Mouse (Mus musculus): ENCODE results near the gene Fam83g. TPM values are rescaled to one million over a fixed set of nuclear protein-coding genes. Genes with fewer than 3 reads are reported as not detected.

The Fam83g gene
- polyA plus RNA-seq, 1 experiment, result 0.63 TPM

DNA sequence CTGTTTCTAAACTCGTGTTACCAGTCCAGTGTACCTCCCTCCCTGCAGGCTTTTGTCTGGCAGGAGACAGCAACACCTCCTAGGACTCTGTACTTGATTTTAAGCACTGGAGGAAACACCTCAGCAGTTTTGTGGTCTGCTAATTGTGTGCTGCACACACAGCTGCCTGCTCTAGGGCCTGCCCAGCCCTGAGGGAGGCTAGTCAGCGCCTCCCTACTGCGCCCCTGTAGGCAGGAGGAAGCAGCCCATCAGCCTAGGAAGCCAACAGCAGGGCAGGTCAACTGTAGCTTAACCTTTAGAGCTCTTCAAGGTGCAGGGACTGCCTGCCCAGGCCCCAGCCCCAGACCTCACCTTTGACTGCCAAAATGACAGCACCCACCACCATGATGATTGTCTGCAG lies 25.0 kb downstream of the Fam83g start:
- no peaks in the 10 kb centered on the region for H3K4me1 ChIP-seq (ENCODE audit: control insufficient read depth, insufficient read depth, insufficient read length, low read length)
- no peak overlapping the region for H3K4me3 ChIP-seq (ENCODE audit: insufficient read depth, low read depth, low read length)
- H3K27ac ChIP-seq (replicated peaks; ENCODE audit: low read depth, low read length), result no peak overlapping the region

DNA sequence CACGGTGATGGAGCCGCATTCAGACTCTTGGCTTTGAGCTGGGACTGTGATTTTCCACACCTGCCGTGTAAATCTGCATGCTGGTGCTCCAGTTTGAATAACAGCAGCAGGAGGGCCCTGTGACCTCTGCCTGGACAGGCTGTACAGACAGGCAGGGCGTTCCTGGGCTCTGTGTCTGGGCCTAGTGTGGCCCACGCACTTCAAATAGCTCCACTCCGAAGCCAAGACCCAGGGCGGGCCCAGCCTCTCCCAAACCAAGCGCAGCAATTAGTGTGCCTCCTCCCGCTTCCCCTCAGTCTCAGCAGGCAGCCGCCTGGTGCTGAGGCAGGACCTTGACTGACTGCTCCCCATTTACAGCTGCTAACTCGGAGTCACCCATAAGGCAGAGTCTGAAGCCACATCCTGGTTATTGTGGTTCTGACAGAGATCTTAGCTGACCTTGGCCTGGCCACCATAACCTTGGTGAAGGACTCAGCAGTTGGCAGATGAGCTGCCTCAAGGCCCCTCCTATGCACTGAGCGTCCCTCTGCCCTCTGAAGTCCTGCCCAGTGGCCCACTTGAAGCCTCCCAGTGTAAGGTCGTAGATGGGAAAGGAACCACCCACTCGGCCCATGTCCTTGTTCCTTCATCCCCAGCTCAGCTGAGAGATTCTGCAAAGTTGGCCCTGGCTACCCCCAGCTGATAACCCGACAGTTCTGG lies 29.4 kb downstream of the Fam83g start:
- H3K27ac ChIP-seq (replicated peaks; ENCODE audit: low read depth, low read length), result no peak overlapping the region
- H3K4me3 ChIP-seq (ENCODE audit: insufficient read depth, low read depth, low read length), result no peak overlapping the region
- no peaks in the 10 kb centered on the region for H3K4me1 ChIP-seq (ENCODE audit: control insufficient read depth, insufficient read depth, insufficient read length, low read length)

DNA sequence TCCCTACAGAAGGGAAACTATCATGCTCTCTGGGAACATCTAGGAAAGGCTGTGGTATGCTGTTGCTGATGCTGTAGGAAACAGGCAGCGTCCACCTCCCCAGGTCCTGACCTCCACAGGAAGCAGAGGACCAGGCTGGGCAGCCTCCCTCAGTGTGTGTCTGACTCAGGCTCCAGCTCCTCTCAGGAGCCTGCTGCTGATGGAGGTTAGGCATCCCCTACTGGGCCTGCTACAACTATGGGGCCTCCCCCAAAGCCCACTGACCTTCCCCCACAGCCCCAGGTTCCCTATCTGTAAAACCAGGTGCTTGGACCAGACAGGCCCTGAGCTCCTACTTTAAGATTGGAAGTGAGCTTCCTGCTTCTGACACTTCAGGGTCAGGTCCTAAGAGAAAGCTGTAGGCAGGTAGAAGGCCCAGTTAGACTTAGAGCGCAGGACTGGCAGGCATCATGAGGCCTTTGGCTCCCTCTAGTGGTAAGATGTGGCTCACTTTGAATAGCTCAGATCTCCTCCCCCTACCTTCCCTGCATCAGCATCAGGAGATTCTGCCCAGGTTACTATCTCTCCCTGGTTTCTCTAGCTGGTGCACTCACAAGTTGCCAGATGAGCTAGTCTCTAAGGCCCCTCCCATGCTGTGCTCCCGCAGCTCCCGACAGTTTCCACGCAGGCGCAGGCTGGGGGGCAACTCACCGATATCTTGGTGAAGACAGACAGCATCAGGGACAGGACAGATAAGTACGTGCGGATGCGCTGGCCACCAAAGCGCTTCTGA lies 30.6 kb downstream of the Fam83g start:
- Histone ChIP-seq H3K4me1 (ENCODE audit: control insufficient read depth, insufficient read depth, insufficient read length, low read length) (no peaks in the 10 kb centered on the region), H3K4me3 (ENCODE audit: insufficient read depth, low read depth, low read length) (no peak overlapping the region), H3K27ac (replicated peaks; ENCODE audit: low read depth, low read length) (no peak overlapping the region)

DNA sequence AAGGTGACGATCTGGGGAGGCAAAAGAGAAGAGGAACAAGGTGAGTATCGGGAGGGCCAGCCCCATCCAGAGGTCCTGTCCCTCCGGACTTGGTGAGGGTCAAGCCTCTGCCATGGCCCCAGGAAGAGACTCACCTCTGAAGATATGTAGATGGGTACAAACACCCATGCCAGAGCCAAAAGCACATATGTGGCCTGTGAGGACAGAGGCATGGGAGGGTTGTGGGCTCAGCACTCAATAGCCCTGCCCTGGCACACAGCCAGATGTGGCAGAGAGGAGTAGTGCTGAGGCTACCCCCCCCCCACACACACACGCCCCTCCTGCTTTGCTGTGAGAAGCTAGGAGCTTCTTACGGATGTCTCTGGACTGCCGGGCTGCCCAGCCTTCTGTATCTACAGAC lies 31.2 kb downstream of the Fam83g start:
- H3K4me3 ChIP-seq (ENCODE audit: insufficient read depth, low read depth, low read length), result no peak overlapping the region

DNA sequence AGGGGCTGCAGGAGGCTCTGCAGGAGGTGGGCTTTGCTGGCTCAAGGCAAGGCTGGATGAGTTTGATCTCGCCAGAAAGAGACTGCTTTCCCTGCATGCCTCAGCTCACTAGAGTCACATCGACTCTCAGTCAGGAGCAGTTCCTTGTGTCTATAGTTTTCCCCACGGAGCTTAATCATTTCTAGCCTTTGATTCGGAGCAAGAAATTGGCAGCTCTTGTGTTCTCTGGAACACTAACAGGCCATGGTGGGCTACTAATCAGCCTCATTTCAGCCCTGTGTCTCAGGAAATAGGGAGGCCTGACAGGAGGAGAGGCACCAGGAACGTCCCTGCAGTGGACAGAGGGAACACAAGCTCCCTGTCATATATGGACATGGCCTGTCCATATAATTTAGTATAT lies 34.1 kb downstream of the Fam83g start:
- Histone ChIP-seq H3K4me3 (ENCODE audit: insufficient read depth, low read depth, low read length) (no peak overlapping the region), H3K4me1 (ENCODE audit: control insufficient read depth, insufficient read depth, insufficient read length, low read length) (no peaks in the 10 kb centered on the region), H3K27ac (replicated peaks; ENCODE audit: low read depth, low read length) (no peak overlapping the region)

More for the DNA sequence above, 31.2 kb downstream of the Fam83g start:
- no peaks in the 10 kb centered on the region for H3K4me1 ChIP-seq (ENCODE audit: control insufficient read depth, insufficient read depth, insufficient read length, low read length)
- no peak overlapping the region for H3K27ac ChIP-seq (replicated peaks; ENCODE audit: low read depth, low read length)

DNA sequence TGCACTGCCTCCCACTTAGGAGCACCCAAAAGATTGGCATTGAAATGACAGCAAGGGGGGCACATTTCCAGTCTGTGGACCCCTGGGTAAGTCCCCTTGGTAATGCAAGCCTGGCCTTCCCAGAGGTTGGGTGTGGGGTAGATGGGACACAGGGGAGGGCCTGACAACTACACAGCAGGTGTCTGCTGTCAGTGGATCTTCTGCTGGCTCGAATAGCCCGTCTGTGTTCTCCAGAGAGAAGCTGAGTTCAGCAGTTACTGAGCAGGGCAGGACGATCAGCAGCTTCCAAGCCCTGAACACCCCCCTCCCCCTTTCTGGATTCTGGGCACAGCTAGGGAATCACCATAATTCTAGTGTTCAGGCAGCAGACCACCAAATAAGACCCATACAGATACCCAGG lies 35.5 kb downstream of the Fam83g start:
- H3K4me3 ChIP-seq (ENCODE audit: insufficient read depth, low read depth, low read length), result no peak overlapping the region
- H3K27ac ChIP-seq (replicated peaks; ENCODE audit: low read depth, low read length), result no peak overlapping the region
- no peaks in the 10 kb centered on the region for H3K4me1 ChIP-seq (ENCODE audit: control insufficient read depth, insufficient read depth, insufficient read length, low read length)

DNA sequence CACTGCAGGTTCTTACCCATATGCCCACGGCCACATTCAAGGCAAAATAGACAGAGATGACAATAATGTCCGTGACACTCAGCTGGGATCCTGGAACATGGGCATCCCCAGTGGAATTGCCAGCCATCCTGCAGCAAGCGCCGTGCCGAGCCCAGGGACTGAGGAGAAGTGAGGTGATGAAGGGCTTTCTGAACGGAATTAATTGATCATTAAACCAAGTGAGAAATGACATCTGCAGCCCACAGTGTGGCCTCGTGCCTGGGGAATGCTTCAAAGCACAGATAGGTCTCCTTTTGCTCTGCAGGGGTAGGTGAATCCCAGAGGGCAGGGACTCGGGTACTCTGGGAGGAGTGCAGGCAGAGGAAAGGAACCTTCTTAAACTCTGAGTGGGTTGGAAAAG lies 35.9 kb downstream of the Fam83g start:
- Histone ChIP-seq H3K4me3 (ENCODE audit: insufficient read depth, low read depth, low read length) (no peak overlapping the region), H3K4me1 (ENCODE audit: control insufficient read depth, insufficient read depth, insufficient read length, low read length) (no peaks in the 10 kb centered on the region), H3K27ac (replicated peaks; ENCODE audit: low read depth, low read length) (no peak overlapping the region)

DNA sequence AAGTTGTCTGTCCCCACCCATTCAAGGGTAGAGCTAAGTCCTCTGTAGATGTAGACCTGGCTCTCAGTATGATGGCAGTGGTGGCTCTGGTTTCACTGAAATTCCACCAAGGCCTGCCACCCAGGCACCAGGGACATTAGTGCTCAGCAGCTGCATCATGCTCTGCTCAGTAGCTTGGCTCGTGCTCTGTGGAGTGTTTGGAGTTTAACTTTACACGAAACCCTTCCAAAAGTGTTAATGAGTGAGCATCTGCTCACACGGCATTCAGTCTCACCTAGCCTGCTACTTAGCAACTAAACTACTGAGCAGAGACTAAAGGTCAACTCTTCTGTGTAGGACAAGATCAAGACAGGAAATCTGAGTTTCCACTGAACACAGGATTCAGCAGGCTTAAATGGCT lies 36.7 kb downstream of the Fam83g start, which contains the start of gene Slc5a10:
Slc5a10 (minus strand) TSS at position 191 of the 400 bp plus-strand sequence.
- no peak within 1 kb of the TSS for H3K4me3 ChIP-seq (ENCODE audit: insufficient read depth, low read depth, low read length)

DNA sequence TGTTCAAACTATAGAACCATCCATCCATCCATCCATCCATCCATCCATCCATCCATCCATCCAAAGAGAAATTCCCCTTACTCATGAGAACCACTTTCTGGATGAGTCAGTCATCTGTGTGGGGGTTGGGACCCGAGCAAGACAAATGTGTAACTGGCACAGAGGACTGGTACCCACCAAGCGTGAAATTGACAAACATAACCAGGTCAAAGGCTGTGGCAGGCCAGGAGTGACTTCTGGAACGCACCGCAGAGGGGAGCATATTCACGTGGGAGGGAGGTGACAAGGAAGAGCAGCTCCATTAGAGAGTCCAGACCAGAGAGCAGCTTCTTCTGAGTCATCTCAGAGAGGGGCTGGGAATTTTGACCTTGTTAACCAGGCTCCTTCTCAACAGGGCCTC lies 38.2 kb downstream of the Fam83g start:
- Histone ChIP-seq H3K4me1 (ENCODE audit: control insufficient read depth, insufficient read depth, insufficient read length, low read length) (no peaks in the 10 kb centered on the region), H3K4me3 (ENCODE audit: insufficient read depth, low read depth, low read length) (no peak overlapping the region), H3K27ac (replicated peaks; ENCODE audit: low read depth, low read length) (no peak overlapping the region)

More for the DNA sequence above, 36.7 kb downstream of the Fam83g start, which contains the start of gene Slc5a10:
- Histone ChIP-seq H3K27ac (replicated peaks; ENCODE audit: low read depth, low read length) (no peak within 1 kb of the TSS), H3K4me1 (ENCODE audit: control insufficient read depth, insufficient read depth, insufficient read length, low read length) (no peaks in the 10 kb centered on the region)

DNA sequence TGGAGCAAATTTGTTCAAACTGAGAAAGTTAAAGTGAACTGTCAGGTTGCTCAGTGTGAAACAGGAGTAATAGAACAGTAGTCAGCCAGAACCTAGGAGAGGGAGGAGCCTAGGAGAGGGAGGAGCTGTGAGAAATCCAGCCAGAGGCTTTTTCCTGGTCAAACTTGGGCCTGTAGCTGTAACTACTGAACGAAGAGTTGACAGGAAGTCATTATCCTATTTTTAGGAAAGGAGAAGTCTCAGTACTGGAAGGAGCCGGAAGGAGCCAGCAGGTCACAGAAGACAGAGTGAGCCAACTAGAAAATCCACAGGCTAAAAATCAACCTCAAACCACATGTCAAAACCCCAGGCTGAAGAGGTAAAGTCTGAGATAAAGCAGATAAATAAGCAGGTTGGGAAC lies 44.1 kb downstream of the Fam83g start:
- Histone ChIP-seq H3K4me3 (ENCODE audit: insufficient read depth, low read depth, low read length) (no peak overlapping the region), H3K27ac (replicated peaks; ENCODE audit: low read depth, low read length) (peak overlapping the region; percentile 73), H3K4me1 (ENCODE audit: control insufficient read depth, insufficient read depth, insufficient read length, low read length) (peaks cover 5% of the 10 kb centered on the region; the same call in 1 of the 2 replicates)

DNA sequence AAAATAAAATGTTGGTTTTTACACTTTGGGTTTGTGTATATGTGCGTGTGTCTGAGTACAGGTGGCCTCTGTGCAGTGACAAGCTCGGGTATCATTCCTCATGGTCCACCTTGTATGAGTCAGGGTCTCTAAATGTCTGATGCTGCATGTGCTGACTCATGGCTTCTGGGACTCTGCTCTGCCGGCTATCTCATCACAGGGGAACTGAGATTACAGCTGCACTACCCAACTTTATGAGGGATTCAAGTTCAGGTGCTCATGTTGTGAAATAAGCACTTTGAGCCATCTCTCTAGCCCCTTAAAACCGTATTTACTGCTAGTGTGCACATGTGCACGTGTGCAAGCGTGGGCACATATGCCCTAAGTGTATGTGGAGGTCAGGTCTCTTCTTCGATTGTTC lies 48.8 kb downstream of the Fam83g start:
- Histone ChIP-seq H3K27ac (replicated peaks; ENCODE audit: low read depth, low read length) (no peak overlapping the region), H3K4me1 (ENCODE audit: control insufficient read depth, insufficient read depth, insufficient read length, low read length) (peaks cover 5% of the 10 kb centered on the region; the same call in 1 of the 2 replicates)

DNA sequence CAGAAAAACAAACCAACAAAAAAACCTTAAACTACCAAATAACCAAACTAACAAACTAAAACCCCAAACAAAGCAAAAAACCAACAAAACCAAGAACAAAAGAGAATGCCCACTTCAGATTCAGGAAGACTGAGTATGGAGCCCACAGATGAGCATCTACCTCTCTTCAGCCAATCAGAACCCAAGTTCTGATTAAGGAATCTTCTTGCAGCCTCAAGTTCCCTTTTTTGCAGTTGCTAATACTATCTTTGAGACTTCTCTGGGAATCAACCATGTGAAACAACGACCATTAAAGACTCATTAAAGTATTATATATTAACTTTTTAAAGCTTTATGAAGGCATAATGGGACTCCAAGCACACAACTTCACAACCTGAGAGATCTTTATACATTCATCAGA lies 53.4 kb downstream of the Fam83g start:
- H3K4me3 ChIP-seq (ENCODE audit: insufficient read depth, low read depth, low read length), result no peak overlapping the region
- no peak overlapping the region for H3K27ac ChIP-seq (replicated peaks; ENCODE audit: low read depth, low read length)
- H3K4me1 ChIP-seq (ENCODE audit: control insufficient read depth, insufficient read depth, insufficient read length, low read length), result no peaks in the 10 kb centered on the region

More for the DNA sequence above, 48.8 kb downstream of the Fam83g start:
- H3K4me3 ChIP-seq (ENCODE audit: insufficient read depth, low read depth, low read length), result no peak overlapping the region

DNA sequence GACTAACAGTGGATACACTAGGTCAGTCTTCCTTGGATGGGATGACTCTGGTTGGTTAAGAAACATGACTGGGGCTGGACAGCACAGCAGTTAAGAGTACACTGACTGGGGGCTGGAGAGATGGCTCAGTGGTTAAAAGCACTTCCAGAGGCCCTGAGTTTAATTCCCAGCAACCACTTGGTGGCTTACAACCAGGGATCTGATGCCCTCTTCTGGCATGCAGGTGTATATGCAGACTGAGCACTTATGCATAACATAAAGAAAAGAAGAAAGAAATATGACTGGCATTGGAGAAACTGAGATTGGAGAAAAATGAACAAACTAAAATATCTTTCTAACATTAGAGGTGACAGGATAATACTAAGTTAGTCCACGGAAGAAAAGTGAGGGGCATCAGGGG lies 56.6 kb downstream of the Fam83g start:
- Histone ChIP-seq H3K4me1 (ENCODE audit: control insufficient read depth, insufficient read depth, insufficient read length, low read length) (no peaks in the 10 kb centered on the region), H3K4me3 (ENCODE audit: insufficient read depth, low read depth, low read length) (no peak overlapping the region), H3K27ac (replicated peaks; ENCODE audit: low read depth, low read length) (no peak overlapping the region)

DNA sequence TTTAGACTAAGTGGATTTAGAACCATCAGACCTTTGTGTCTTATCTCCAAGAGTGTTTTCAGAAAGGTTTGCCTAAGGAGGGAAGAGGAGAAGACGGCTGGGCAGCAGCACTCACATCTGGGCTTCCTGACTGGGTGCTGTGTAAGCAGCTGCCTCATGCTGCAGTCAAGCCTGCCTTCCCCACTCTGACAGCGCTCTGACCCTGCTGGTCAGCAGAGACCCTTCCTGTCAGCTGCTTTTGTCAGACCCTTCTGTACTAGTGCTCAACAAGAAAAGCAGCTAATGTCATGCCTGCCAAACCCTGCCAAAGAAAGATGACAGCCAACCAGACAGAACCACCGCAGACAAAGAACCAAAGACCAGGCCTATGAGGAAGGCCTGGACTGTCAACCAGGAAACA lies 59.9 kb downstream of the Fam83g start:
- Histone ChIP-seq H3K27ac (replicated peaks; ENCODE audit: low read depth, low read length) (0 out of 2 replicates have a peak overlapping the region, but pooled peaks have one; percentile 4), H3K4me1 (ENCODE audit: control insufficient read depth, insufficient read depth, insufficient read length, low read length) (no peaks in the 10 kb centered on the region), H3K4me3 (ENCODE audit: insufficient read depth, low read depth, low read length) (no peak overlapping the region)

DNA sequence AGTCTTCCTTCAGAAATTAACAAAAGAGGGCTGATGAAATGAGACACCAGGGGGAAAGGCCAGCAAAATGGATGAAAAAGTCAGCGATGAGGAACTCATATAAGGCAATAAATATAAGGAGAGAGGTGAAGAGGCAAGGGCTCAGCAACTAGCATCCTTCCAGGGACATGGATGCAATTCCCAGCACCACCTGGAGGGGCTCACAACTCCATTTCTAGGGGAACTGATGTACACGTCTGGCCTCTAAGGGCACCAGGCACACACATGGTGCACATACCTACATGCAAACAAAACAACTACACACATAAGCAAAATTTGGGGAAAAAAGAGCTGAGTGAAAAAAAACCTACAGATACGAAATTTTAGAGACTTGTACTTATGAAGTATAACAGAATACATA lies 60.6 kb downstream of the Fam83g start:
- no peak overlapping the region for H3K27ac ChIP-seq (replicated peaks; ENCODE audit: low read depth, low read length)

DNA sequence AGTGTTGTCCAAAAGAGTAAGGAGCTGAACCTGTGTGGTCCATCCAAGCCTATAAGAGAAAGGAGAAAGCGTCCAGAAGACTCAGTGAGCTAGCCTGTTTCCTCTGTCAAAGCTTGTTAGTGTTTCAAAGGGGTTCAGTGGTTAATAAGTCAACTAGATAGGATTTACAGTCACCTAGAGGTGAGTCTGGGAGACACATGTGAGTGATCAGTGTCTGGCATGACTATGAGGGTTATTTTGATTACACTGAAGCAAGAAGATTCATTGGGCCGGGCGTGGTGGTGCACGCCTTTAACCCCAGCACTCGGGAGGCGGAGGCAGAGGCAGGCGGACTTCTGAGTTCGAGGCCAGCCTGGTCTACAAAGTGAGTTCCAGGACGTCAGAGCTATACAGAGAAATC lies 61.9 kb downstream of the Fam83g start:
- Histone ChIP-seq H3K27ac (replicated peaks; ENCODE audit: low read depth, low read length) (no peak overlapping the region), H3K4me3 (ENCODE audit: insufficient read depth, low read depth, low read length) (no peak overlapping the region), H3K4me1 (ENCODE audit: control insufficient read depth, insufficient read depth, insufficient read length, low read length) (no peaks in the 10 kb centered on the region)

More for the DNA sequence above, 60.6 kb downstream of the Fam83g start:
- no peak overlapping the region for H3K4me3 ChIP-seq (ENCODE audit: insufficient read depth, low read depth, low read length)
- H3K4me1 ChIP-seq (ENCODE audit: control insufficient read depth, insufficient read depth, insufficient read length, low read length), result no peaks in the 10 kb centered on the region

All from brown adipose tissue, adult 24 weeks (tissue).